Mouse (Mus musculus) embryo, embryonic 10 days (tissue): ENCODE measurements around the gene Gm15294.

Source experiments
- DNase-seq: peaks from one replicate; pipeline ENCODE4 v3.0.0-alpha.2; 2015; ENCODE audit warnings: low spot score

Gene Gm15294

DNA sequence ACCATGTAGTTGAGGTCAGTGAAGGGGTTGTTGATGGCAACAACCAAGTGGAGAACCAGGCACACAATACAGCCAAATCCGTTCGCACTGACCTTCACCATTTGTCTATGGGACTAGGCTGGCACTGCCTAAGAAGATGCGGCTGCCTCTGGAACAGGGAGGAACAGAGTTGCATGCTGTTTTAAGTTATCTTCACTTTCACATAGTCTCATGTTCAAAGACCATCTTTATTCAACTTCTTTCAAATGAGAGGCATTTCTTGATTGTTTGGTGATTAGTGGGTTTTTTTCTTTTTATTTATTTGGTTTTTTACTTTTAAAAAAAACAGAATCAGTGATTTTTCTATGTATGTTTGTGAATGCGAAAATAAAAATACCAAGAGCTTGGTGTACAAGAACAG is at the start of gene Gm15294:
TSS of gene Gm15294 (minus strand) at position 101 of the 400 bp plus-strand sequence.
- no peak for DNase-seq

DNA sequence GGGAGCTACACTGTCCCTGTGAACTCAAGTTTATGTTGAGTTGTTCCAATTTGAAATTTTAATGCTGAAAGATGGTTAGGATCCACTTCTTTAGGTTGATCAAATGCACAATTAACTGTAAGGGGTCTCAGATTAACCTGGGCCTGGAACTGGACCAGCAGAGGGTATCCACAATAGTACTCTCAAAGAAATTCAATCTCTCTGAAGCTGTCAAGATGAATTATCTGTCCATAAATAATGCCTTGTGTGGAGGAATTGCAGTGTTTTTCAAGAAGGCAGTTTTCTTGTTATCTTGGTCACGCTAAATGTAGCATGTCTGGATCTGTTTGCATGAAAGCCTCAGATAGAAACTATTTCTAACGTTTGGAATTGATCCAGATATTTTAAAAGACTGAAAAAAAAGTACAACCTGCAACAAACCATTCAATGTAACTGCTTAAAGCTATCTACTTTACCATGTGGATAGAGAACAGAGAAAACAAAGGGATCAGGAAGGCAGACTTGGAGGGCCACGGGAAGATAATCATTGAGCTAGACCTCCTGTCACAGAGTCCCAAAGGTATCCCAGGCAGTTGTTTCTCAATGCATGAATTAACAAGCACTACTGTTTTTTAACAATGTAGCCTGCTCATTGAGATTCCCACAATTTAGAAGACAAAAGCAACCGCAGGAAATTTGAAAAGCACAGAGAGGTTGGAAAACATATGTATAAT is 9.5 kb upstream of the Gm15294 start:
- DNase-seq, result no peak

DNA sequence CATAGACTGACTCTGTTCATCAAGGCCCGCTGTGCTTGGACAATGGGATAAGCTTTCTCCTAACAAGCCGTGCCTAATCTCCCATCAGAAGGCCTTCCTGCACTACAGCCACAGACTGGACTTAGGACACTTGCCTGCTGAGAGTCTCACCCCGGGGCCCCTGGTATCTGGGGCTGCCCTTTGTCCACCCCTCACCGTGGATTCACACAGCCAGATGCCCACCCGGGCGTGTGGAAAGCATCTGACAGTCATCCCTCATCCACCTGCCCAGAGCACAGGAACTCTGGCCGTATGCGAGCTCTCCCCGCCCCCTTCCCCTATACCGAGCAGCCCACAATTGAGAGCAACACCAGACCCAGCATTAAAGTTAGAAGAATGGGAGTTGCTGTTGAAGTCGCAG is 1.0 kb downstream of the Gm15294 start:
- peak; percentile 13 for DNase-seq

DNA sequence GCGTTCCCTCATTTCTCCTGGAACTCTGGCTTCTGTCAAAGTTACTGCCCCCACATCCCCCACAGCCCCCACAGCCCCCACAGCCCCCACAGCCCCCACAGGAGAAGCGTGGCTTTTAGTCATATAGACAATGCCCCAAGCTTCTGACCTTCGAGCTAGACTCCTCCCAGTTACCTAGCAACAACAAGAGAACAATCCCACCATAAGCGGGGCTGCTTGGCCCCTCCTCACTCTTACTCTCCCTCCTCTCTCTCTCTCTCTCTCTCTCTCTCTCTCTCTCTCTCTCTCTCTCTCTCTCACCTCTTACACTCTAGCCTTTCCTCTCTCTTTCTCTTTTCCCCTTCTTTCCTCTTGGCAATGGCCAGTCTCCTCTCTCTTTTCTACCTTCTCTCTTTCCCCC is 1.4 kb downstream of the Gm15294 start:
- peak; percentile 10 for DNase-seq

DNA sequence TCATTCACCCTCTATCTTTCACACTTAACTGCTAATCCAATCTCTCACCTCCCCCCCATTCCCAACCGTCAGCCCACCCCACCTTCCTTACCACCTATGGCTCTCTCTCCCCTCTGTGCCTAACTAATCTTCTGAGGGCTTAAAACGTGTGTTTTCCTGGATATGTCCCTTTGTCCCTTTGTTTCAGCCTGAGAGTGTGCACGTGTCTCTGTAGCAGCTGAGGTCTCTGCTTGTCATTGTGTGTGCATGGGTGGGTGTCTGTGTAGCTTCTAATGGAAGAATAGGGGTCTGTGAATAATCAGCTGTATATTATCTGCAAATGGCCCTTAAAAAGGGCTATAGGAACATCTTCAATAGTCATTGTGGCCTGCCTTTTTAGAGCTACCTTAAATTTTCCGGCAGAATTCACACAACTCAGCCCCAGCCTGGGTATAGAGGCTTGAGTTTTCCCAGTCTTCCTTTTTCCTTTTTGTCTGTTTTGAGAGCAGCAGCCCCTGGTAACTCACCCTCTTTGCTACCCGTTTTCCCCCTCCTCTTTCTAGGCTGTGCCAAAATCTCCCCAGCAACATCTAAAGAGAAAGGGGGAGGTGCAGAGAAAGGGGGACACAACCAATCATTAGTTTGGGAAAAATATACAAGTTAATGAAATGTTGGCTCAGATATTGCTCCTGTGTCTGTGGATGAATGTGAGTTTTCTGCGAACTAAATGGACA is 19.2 kb downstream of the Gm15294 start:
- no peak for DNase-seq
